Mouse (Mus musculus): ENCODE results near the gene Stag2. TPM values are rescaled to one million over a fixed set of nuclear protein-coding genes. Genes with fewer than 3 reads are reported as not detected.

Gene Stag2
- polyA plus RNA-seq, 1 experiment from 2014 or later: 47.1 TPM

GRCm38 (mm10) chrX:42315231-42315630 is 166.1 kb downstream of the Stag2 start:
- Histone ChIP-seq H3K27me3 (ENCODE audit: low read depth, poor library complexity, severe bottlenecking) (no peaks in the 10 kb centered on the region), H3K4me3 (no peak overlapping the region), H3K9me3 (replicated peaks) (no peaks in the 10 kb centered on the region), H3K27ac (no peak overlapping the region), H3K4me1 (0 out of 2 replicates have a peak, but pooled peaks cover under 1% of the 10 kb centered on the region), H3K36me3 (no peaks in the 10 kb centered on the region)
- 84% methylated on average over 3 of the region's 3 CpGs for WGBS
- DNase-seq (ENCODE audit: low spot score): no peak

DNA sequence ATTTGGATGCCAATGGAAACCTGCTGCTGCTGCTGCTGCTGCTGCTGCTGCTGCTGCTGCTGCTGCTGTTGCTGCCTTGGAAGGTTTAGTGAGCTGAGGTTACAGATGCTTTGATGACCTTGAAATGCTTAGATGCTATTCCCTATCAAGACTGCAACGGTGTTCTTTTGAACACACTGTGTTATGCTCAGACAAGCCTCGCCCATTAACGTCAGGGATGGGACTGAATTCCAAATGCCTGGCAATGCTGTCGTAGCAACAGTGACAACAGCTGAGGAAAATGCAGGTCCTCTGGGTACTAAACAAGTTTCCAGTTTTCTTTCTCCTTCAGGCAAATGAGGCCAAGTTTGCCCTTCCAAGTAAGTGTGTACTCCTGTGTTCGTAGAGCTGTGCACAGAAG is 171.3 kb downstream of the Stag2 start:
- DNase-seq (ENCODE audit: low spot score): peak; percentile 25
- Histone ChIP-seq H3K4me3 (no peak overlapping the region), H3K36me3 (no peaks in the 10 kb centered on the region), H3K4me1 (0 out of 2 replicates have a peak, but pooled peaks cover 2% of the 10 kb centered on the region), H3K27ac (no peak overlapping the region), H3K9me3 (replicated peaks) (no peaks in the 10 kb centered on the region), H3K27me3 (ENCODE audit: low read depth, poor library complexity, severe bottlenecking) (no peaks in the 10 kb centered on the region)
- 54% methylated on average over 5 of the region's 5 CpGs for WGBS

DNA sequence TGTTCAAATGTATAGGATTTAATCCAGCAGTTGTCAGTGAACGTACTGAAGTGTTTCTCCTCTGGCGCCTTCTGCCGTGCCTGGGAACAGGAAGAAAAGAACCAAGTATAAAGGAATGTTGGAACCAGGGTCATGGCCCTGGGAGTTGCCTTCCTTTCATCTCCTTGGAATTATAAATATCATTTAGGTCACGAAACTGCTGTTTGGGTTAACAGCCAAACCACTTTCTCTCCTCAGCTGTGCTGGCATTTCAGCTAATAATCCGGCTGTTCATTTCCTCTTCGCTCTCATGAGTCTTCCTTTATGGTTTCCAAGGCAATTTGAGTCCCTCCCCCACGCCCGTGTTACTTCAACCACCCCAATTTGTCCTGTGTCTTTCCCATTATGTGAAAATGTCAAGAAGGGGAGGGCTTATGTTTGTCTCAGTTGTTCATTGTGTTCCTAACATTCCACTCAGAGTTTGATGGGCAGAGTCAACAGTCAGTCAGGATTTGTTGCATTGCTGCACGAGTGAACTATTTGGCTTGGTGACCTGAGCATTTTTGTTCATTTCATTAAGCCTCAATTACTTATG is 172.2 kb downstream of the Stag2 start:
- 40% methylated on average over 9 of the region's 9 CpGs for WGBS
- Histone ChIP-seq H3K27me3 (ENCODE audit: low read depth, poor library complexity, severe bottlenecking) (no peaks in the 10 kb centered on the region), H3K4me1 (0 out of 2 replicates have a peak, but pooled peaks cover 2% of the 10 kb centered on the region), H3K36me3 (no peaks in the 10 kb centered on the region), H3K4me3 (no peak overlapping the region), H3K9me3 (replicated peaks) (no peaks in the 10 kb centered on the region), H3K27ac (no peak overlapping the region)
- DNase-seq (ENCODE audit: low spot score): no peak

DNA sequence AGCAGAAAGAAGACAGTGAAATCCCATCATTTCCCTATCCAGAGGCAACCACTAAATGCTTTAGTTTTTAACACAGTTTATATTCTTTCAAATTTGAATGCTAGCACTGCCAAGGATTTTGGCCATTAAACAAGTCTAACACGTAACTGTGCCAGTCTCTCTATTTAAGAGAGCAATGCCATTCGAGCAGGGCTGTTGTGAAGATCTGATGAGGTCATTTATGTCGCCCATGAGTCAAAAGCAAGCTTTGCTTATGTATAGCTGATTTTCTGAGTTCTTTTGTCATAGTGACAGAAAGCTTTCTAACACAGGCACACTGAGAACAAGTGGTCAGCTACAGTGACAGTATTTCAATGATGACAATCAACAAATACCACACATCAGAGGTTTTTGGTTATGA is 175.7 kb downstream of the Stag2 start:
- 0 out of 2 replicates have a peak, but pooled peaks cover 2% of the 10 kb centered on the region for H3K4me1 ChIP-seq
- no peaks in the 10 kb centered on the region for H3K36me3 ChIP-seq
- H3K27me3 ChIP-seq (ENCODE audit: low read depth, poor library complexity, severe bottlenecking): no peaks in the 10 kb centered on the region
- DNase-seq (ENCODE audit: low spot score): no peak
- no peak overlapping the region for H3K27ac ChIP-seq
- WGBS: 79% methylated on average over 3 of the region's 3 CpGs
- H3K4me3 ChIP-seq: no peak overlapping the region
- H3K9me3 ChIP-seq (replicated peaks): no peaks in the 10 kb centered on the region

Other genes starting within 250 kb of the Stag2 start
- gene Thoc2, start 228.6 kb upstream of the Stag2 start, polyA plus RNA-seq (2016; fragmentation: Nextera tagmentation; extraction: Ambion mirVana): 59.7 and 74.5 TPM in 2 replicates
- gene Xiap, start 89.6 kb upstream of the Stag2 start, polyA plus RNA-seq (2016; fragmentation: Nextera tagmentation; extraction: Ambion mirVana): 10.0 and 10.8 TPM in 2 replicates

All from limb, embryonic 10.5 days (tissue).